Mouse (Mus musculus) heart, adult 11 months (tissue): Measurements from ENCODE around the gene Rps28.

Source experiments
- DNase-seq: peaks from one replicate; pipeline ENCODE4 v3.0.0; 2022

Gene Rps28

DNA sequence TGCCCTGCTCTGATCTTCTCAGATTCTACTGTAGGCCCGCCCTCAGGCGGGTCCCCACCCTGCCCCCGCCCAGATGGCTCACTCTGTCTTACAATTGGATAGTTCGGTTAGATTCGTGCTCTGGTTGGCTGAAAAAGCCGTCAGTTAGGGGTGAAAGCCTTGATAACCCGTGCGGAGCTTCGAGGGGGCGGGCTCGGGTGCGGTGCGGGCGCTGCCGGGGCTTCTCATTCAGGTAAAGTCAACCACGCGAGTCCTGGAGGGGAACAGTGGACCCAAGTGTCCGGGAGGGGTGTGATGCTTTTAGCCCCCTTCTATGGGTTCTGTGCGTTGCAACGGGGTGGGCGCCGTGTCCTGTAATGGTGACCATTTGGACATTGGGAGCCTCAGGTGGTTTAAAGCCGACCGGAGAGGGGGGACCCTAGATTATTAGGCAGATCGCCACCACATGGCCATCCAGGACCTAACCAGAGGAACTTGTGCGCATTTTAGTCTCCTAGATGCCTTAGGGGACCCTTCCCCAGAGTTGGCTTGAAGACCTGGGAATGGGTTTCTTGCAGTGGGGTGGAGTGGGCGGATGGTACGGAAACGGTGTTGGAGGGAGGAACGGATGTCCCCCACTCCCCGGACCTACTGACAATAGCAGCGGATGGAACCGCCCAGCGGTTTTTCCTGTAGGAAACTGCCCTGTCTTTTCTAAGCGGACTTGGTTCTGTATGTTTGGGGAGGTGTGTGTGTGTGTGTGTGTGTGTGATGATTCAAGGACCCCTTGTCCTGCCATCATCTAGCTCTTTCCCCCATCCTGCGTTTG is 13.8 kb downstream of the Rps28 start, which contains the start of gene Kank3:
TSS of gene Kank3 (plus strand) at position 186 of the 808 bp plus-strand sequence.
- peak; percentile 100 for DNase-seq

DNA sequence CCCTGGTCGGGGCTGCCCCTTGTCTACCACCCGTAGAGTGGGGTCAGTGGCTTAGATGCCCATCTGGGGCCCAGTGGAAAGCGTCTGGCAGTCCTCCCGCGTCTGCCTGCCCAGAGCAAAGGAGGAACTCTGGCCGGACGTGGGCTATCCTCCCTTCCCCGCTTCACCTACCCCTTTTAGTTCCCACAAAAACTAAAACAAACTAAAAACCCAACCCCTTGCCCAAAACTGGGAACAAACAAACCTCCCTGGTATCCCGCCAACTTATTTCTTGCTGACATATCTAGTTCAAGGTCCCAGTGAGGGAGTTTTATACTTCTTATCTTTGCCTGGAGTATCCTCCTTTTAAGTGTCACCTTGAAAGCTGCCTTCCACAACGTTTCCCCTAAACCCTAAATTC is 16.2 kb downstream of the Rps28 start:
- peak; percentile 87 for DNase-seq

DNA sequence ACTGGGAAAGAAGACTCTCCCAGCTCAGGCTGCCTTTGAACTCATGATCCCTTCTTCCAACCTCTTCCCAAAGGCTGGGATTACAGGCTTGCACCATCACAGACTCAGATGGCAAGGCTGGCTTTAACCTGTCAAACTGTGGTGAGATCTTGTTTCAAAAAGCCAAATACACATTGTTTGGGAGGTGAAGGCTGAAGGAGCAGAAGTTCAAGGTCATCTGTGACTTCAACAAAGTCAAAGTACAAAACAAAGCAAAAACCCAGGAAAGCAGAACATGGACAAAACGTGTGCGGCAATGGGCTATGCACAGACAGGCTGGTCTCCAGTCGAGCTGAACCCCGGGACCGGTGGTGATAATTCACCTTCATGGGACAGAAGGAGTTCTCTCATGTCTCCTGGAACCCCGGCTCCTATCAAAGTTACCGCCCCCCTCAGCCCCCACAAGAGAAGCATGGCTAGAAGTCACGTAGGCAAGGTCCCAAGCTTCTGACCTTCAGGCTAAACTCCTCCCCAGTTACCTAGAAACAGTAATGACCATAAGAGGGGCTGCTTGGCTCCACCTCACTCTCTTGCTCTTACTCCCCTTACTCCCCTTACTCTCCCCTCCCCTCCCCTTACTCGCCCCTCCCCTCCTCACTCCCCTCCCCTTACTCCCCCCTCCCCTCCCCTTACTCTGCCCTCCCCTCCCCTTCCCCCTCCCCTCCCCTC is 17.0 kb downstream of the Rps28 start:
- DNase-seq: peak; percentile 69

DNA sequence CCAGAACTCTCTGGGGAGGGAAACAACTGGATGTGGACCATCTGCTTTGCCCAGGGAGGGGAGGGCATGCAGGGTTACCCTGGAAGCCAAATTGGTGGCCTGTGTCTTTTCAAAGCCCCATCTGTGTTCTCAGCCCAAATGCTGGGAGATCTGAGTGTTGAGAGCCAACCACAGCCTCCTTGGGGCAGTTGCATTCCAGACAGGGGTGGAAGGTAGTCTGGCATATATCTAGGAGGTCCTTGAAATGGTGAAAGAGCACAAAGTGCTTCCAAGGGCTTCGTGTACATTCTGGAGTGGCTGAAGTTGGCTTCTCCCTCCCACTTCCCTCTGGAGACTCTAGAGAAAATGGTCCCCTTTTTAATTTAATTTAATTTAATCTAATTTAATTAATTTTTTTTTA is 19.6 kb downstream of the Rps28 start:
- DNase-seq: peak; percentile 77

DNA sequence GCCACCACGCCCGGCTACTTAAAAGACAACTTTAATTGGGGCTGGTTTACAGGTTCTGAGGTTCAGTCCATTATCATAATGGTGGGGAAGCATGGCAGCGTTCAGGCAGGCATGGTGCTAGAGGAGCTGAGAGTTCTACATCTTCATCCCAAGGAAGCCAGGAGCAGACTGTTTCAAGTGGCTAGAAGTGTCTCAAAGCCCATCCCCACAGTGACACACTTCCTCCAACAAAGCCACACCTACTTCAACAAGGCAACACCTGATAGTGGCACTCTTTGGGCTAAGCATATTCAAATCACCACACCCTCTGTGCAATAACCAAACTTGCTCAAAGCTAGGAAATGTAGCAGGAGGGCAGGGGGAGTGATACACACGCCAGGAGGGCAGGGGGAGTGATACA is 20.2 kb downstream of the Rps28 start:
- DNase-seq: peak; percentile 83

DNA sequence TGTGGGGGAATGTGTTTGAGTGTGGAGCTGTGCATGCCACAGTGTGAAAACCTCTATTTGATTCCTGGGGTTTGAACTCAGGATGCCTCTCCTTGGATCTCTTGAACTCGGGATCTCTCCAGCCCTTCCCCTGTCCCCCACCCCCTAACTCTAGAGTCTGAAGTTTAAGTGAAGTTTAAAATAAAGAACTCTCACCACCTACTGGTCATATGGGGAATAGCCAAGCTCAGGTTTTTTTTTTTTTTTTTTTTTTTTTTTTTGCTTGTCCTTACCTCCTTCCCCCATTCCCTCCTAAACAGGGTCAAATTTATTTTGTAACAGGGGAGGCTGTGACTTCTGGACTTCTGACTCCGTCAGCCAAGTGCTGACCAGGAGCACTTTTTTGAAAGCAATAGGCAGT is 22.1 kb downstream of the Rps28 start:
- no peak for DNase-seq

DNA sequence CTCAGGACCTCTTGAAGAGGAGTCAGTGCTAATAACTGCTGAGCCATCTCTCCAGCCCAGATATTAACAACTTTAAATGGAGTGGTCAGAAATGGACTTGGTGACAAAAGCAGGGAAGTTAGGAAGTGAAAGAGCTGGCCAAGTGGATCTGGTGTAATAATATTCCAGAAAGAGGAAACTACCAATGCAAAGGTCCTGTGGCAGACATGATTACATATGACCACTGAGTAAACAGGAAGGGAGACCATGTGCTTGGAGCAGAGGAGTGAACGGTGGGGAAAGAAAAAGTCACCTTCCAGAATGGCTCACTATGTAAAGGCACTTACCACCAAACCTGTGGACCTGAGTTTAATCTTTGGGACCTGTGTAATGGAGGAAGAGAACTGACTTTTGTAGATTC is 25.1 kb downstream of the Rps28 start:
- no peak for DNase-seq

DNA sequence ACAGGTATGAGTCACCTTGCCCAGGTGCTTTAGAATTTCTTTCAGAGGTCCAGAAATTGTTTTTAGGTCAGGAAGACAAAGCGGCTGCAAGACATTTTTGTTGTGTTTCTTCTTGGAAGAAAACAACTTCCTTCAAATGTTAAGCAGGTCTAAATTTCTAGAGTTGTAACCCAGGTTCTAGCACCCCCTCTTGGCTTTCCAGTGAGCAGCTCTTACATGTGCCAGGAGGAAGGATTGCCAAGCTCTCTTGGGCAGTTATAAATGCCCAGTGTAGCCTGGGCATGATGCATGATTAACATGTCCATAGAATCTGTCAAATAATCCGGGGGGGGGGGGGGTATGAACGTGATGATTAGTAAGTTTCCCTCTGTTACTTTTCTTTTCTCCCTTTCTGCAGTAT is 26.1 kb downstream of the Rps28 start:
- DNase-seq: peak; percentile 91

DNA sequence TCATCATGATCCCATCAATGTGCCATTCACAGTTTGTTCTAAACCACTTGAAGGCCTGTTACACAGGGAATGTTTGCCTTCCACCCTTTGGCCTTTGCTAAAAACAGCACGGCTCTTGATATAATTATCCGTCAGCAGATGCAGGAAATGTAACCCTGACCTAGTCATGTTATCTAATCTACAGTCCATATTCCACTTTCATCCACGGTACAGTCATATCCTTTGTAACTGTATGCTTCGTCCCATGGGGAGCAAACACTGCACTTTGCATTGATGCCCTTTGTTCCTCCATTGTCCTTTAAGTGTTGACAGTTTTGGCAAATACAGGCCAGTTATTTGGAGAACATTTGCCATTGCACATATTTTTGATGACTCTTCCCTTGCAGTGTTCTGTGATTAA is 35.6 kb downstream of the Rps28 start:
- peak; percentile 89 for DNase-seq

DNA sequence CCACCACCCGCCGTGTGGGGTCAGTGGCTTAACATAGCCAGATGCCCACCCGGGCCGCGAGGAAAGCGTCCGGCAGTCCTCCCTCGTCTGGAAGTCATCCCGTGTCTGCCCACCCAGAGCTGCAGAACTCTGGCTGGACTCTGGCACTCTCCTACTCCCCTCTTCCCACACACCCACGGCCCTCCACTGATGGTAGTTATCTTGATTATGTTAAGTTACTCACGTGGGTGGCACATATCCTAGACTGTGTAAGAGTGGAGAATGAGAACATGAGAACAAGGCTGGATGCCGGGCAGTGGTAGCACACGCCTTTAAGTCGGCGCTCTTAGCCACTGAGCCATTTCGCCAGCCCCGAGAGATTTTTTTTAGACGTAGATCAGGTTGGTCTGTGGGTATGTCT is 38.0 kb downstream of the Rps28 start:
- DNase-seq: no peak

DNA sequence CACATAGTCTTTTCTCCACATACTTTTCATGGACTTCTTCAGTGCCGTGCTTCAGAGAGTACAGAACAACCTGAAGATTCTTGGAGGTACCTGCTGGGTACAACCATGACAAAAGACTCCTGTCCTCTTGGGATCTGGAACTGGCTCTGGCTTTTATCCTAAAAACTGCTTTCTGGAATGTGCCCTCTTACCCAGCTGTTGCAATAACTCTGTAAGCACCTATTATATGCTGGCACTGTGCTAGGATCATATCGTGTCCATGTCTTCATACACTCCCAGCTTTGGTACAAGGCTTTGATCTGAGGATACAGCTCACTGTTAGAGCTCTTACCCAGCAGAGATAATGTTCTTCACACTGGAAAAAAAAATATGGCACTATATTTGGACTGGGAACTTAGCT is 39.4 kb downstream of the Rps28 start:
- DNase-seq: no peak

DNA sequence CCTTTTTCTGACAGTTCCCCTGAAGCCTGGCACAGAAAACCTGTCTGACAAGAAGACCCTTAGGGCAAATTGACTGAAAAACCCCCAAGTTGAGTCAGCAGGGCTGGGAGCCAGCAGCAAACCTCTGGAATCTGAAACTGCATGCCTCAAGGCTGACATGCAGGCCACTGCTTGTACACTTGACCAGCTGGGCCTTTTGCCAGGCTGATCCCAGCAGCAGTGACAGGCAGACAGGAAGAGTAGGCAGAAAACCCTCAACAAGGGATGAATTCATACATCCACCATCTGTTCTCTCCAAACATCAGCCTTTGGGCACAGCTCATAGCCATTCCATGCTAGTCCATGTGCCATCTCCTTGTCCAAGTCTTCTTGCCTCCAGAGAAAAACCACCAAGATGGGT is 41.0 kb downstream of the Rps28 start:
- DNase-seq: peak; percentile 98

DNA sequence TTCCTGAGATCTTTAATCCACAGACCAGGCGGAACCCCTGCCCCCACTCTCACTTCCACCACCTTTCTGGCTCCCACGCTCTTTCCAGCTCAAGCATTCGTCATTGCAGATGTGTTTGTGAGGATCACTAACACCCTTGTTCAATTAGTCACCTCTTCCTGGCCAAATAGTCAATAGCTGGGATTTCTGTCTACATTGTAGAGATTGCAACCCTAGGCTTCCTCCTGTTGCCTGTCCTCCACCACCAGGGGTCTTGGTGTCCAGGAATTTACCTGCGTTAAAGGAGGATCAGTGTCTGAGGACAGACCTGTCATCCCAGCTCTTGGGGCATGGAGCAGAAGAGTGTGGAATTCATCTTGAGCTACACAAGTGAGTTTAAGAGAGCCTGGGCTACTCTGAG is 42.3 kb downstream of the Rps28 start:
- DNase-seq: no peak

DNA sequence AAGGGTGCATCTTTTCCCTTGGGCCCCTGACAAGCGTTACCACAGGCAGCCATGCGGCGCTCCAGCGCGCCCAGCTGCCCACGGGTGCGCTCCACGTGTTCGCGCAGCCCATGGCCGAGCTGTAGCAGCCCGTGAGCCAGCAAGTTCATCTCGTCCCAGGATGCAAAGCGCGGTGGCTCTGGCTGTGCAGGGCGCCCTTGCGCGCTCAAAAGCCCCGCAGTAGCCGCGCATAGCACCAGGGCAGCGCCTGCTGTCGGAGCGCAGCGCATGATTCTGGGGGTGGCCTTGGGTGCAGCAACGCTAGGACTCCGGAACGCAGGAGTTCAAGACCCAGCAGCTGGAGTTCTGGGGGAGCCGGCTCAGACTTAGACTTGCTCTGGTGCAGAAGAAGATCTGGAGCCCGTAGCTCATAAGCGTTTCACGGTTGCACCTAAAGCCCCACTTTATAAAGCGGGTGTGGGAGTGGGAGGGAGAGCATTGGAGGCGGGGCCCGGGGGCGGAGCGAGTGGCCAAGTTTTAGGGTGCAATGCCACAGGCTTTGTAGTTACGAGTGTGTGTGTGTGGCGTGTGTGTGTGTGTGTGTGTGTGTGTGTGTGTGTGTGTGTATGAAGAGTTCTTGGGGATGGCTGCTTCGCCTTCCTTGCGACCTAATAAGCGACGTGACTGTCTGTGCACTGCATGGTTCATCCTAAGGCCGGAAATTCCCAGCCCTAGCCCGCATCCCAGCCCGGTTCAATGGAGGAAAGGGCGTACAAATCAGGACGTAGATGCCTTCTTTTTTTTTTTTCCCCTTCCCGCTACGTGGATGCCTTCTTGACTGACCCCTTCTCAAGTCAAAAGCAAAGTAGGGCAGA is 43.0 kb downstream of the Rps28 start, which contains the start of gene Angptl4:
TSS of gene Angptl4 (minus strand) at position 707 of the 854 bp plus-strand sequence.
- DNase-seq: peak; percentile 99

DNA sequence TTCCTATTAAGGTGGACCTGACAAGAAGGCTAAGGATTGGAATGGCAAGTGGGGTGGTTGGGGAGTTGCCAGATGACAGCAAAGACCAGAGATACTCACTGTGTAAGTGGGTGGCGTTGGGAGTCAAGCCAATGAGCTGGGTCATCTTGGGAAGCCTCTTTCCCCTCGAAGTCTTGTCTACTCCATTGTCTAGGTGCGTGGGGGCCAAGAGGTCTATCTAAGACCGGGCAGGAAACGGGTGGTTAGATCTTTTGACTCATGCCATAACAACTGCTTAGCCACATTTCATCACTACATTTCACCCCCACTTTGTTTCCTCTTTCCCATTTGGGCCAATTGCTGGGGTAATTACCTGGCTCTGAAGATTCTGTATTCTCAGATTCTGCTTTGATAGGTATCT is 43.9 kb downstream of the Rps28 start:
- peak; percentile 95 for DNase-seq

DNA sequence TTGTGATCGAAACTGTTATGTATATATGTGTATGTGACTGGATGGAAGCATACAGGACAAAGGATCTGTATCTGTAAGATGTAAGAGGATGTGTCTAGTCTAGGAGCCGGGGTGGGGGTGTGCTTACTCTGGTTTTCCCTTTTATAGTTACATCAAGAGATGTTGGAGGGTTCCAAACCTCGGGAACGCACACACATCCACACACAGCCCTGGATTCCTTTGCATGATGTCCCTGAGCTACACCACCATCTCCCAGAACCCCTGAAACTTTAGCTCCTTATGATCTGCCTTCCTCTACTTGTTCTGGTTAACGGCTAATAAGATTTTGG is 44.4 kb downstream of the Rps28 start:
- no peak for DNase-seq

DNA sequence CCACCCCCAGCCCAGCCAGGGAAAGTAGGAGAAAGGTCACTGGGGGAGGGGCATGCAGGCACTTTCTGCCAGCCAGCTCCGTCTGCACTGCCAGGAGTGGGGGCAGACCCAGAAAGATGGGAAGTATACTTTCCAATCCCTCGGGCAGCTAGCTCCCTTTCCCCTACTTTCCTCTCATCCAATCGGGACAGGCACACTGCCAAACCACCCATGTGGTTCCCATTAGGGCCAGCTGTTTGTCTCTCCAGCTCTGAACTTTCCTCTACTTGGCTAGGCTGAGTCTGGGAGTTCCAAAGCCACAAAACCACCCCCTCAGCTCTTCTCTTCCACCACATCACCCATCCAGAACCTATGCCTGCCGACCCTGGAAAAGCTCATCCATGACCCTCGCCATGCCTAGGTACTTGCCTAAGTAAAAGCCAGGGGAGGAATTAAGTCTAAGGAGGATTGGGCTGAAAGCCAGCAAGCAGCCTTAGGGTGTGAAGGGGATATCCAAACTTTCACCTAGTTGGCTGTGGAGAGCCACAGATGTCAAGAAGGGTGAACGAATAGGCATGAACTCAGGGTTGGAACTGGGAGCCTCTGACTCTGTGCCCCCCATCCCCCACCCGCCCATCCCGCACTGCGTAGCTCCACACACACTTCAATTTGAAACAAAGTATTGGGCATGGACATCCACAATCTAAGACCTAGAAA is 44.9 kb downstream of the Rps28 start:
- peak; percentile 100 for DNase-seq

DNA sequence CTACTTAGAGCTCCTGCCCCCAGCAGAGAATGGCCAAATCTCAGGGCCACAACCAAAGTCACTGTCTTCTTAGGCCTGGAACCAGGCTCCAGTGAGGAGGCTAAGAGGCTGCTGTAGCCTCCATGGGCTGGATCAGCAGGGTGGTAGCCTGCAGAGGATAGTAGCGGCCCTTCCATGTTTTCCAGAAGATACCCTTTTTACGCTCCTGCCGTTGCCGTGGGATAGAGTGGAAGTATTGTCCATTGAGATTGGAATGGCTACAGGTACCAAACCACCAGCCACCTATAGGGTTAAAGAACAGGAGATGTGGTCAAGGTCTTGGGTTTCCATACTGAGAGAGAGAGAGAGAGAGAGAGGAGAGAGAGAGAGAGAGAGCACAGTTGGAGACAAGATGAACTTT is 49.1 kb downstream of the Rps28 start:
- peak; percentile 92 for DNase-seq

DNA sequence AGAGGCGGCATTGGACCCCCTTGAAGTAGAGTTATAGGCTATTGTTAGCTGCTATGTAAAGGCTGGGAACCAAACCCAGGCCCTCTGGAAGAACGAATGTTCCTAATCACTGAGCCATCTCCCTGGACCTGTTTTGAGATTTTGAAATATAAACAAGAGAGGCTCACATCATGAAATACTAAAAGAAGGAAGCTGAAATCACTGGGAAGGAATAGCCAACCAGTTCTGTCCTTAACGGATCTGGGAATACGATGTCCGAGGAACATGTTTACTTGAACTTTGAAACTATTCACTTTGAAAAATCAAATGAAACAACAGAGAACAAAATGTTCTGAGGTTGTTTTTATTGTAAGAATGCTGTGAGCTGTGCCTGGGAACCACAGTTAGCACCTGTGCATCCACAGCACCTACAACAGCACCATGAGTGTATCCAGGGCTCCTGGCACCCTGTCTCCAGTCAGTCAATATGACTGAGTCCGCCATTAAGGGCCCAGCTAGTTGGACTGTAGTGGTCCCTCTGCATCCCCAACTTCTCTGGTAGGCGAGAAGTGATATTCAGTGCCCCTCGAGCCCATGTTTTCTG is 49.7 kb downstream of the Rps28 start:
- DNase-seq: no peak

DNA sequence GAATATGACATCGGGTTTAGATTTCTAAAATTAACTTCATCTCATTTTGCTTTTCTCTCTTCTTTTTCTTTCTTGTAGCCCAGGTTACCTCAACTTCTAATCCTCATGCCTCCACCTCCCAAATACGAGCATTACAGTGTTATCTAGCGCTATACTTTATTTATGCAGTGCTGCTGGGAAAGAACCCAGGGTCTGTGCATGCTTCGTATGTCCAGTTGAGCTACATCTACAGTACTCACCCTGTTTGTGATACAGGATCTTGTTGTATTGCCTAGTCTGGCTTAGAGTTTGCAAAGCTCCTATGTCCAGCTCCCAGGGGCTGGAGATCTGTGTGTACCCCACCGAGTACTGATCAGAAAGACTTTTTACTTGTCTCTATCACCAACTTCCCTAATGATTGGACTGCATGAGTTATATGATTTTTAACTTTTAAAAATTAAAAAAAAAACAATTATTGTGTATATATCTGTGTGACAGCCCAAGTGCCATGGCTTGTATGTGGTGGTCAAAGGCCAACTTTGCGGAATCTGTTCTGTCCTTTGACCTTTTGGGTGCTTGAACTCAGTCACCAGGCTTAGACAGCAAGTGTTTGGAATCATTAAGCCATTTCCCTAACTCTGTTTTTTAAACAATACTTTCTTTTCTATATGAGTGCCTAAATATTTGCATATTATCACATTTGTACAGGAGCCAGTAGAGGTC is 50.3 kb downstream of the Rps28 start:
- DNase-seq: no peak

DNA sequence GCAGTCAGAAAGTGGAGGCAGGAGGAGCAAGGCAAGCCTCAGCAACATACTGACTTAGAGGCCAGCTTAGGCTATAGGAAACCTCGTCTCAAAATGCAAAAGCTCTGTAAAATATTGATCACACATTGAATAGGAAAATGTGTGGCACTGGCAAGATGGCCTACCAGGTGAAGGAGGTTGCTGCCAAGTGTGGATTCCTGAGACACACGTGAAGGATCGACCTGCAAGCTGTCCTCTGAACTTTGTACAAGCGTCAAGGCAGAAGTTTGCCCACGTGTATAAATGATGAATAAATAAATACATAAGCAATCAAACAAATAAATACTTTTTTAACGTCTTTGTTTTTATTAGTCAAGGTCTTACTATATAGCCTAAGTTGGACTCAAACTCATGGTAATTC is 50.9 kb downstream of the Rps28 start:
- DNase-seq: no peak

DNA sequence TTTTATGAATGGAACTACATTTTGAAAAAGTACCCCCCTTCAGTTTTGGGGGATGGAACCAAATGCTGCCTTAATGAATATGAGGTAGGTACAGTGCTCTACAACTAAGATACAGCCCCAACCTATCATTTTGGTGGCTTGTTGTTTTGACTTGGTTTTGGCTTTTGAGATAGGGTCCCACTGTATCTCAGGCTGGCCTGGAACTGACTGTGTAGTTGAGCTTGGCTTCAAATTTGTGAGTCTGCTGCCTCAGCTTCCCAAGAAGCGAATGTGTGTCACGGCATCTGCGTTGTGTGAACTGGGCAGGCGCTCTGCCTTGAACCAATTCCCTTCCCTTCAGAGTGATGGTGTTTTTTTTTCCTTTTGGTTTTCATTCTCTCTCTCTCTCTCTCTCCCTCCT is 52.7 kb downstream of the Rps28 start:
- DNase-seq: no peak
